Mouse (Mus musculus) splenic B cell, adult 2 months (primary cell): ENCODE data around the gene Ppfibp1.

Experiments used
- DNase-seq: peaks from one replicate; pipeline ENCODE4 v3.0.0-alpha.2; 2011; ENCODE audit warnings: low read depth, low spot score
- H3K27me3 ChIP-seq: 2 replicates; pipeline ENCODE4 v1.6.1; 2012; ENCODE audit warnings: mild to moderate bottlenecking, low read length, moderate library complexity, mixed read lengths; ENCODE audit not compliant: control insufficient read depth, poor library complexity, insufficient read depth, severe bottlenecking
- H3K36me3 ChIP-seq: 2 replicates; pipeline ENCODE4 v1.6.1; 2012; ENCODE audit warnings: mild to moderate bottlenecking, low read length, moderate library complexity, mixed read lengths; ENCODE audit not compliant: control insufficient read depth, poor library complexity, insufficient read depth, severe bottlenecking

The Ppfibp1 gene

DNA sequence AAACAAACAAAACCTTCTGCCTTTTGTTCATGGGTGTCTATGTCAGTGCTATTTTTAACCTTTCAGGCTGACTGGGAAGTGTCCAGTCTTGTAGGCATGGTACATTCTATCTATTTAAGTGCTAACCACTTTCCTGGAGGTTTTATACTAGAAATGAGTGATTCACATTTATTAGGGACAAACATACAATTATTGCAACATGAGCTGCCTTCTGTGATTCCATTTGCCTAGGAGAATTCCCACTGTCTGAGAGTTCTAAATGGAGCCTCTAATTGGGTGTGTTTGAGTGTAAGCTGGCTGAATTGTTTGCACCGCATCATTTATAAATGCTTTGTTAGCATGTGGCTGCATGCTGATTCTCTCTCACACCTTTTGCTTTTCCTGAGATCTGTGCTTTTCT is 27.5 kb downstream of the Ppfibp1 start:
- DNase-seq: no peak
- Histone ChIP-seq H3K36me3 (no peaks in the 10 kb centered on the region), H3K27me3 (no peaks in the 10 kb centered on the region)

DNA sequence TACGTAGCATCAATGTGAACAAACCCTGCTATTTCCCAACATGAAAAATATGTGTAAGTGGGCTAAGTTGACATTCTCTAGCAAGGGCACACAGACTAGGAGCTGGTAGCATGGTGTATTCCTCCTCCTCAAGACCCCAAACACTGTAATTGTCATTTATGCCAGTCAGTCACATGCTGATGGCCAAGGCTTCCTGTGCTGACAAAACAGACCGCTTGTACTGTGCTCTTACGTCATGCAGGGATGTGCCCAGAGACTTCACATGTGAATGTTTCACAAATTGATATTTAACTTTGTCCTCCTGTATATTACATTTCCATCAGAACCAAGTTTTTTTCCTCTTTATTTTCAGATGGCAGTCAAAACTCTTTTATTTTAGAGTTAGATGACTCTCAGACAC is 29.1 kb downstream of the Ppfibp1 start:
- no peaks in the 10 kb centered on the region for H3K27me3 ChIP-seq
- no peak for DNase-seq
- H3K36me3 ChIP-seq: no peaks in the 10 kb centered on the region

DNA sequence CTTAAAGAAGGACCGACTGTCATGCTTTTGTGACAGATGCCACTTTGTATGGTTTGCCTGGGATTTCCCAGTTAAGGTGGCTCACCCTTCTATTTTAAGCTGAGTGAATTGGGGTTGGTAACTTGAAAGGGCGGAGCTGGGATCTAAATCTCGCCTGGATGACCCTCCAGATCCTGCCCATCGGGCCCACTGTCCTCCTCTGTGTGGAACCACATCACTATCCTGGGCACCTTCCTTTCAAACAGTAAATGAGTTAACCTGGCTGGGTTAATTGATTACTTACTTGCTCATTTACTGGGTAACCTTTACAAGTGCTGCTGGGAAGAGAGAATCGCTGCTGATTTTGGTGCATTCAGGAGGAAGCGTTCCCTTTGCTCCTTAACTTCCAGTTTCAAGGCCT is 30.1 kb downstream of the Ppfibp1 start:
- no peaks in the 10 kb centered on the region for H3K36me3 ChIP-seq
- DNase-seq: no peak

DNA sequence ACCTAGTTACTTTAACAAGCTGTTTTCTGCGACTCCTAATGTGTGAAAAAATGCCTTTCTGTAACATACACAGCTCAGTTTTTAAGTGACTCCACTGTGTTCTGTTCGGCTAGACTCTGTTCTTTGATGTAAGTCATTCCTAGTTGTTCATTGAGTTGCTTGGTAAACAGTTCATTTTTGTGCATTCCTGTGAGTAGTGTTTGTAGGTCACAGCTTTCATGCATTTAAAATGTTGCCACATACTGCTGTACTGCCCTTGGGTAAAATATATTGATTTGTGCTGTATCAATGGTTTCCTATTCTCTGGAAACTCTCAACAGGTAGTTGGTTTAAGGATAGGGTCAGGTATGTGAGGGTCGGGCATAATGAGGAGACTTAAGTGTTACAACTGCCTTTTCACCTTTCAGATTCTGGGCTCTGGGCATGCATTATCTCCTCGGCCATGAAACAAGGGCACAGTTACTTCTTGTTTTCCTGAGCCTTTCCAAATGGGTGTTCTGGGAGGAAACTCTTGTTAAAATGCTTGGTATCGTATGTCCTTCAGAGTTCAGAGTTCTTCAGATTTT is 38.2 kb downstream of the Ppfibp1 start:
- DNase-seq: no peak

More for the DNA sequence above, 30.1 kb downstream of the Ppfibp1 start:
- no peaks in the 10 kb centered on the region for H3K27me3 ChIP-seq

DNA sequence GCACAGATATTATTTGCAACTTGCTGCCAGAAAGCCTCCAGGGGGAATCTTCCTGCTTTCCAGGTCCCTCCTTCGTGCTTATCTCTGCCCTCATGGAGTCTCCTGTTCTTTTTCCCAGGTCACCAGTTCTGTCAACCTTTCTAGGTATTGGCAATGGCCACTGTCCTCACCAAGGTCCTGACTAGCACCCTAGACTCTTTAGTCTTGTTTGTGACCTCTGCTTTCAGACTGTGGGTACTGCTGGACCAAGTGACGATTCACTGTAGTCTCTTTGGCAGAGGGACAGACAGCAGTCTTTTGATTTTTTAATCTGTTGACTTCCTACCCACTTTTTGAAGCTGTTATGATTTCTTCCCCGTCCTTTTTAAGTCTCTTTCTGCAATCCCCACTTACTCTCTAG is 39.8 kb downstream of the Ppfibp1 start:
- no peaks in the 10 kb centered on the region for H3K27me3 ChIP-seq
- DNase-seq: no peak
- no peaks in the 10 kb centered on the region for H3K36me3 ChIP-seq

More for the DNA sequence above, 38.2 kb downstream of the Ppfibp1 start:
- Histone ChIP-seq H3K36me3 (no peaks in the 10 kb centered on the region), H3K27me3 (no peaks in the 10 kb centered on the region)

DNA sequence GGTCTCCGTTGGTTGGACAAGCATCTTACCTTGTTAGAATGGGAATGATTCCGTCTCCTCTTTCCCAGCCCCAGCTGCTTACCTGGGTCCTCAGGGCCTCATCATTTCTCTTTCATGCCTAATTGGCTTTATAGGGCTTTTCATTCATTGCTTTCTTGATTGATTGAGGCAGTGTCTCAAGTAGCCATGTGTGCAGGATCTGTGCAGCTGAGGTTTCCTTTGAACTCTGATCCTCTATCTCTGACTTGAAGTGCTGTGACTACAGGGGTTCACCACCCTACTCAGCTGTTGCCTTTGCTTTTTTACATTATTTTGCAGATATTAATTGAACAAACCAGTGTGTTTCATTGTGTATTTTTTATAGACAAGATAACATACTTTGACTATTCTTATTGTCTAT is 40.7 kb downstream of the Ppfibp1 start:
- DNase-seq: no peak
- Histone ChIP-seq H3K36me3 (no peaks in the 10 kb centered on the region), H3K27me3 (no peaks in the 10 kb centered on the region)

DNA sequence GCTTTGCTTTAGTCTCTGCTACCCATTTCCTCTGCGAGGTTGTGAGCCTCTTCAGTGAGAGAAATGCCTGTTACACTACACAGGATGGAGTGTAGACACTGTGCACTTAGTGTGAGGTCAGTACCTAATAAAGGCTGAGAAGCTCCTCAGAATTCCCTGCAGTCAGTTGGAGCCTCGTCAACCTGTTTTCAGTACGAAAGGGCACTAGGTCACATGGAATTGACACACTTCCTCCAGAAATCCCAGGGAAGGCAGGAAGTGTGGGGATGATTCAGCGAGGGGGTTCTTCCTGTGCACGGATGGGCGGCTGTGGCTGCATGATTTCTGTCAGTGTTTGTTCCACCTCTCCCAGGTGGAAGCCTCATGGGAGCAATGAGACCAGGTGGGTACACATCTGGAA is 44.8 kb downstream of the Ppfibp1 start:
- H3K27me3 ChIP-seq: no peaks in the 10 kb centered on the region
- DNase-seq: no peak

DNA sequence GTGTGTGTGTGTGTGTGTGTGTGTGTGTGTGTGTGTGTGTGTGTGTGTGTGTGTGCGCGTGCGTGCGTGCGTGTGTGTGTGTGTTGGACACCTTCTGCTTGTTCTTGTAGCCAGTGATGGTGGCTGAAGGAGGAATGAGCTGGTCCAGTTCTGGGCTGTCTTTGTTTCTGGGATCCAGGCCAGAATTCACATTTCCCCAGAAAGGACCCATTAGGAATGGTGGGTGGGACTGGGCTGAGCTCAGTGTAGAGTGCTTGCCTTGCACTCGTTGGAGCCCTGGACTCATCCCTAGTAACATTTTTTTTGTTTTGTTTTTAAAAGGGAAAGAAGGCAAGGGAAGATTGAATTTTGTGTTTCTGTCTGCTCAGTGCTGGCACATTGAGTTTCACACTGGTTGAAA is 47.7 kb downstream of the Ppfibp1 start:
- DNase-seq: no peak
- Histone ChIP-seq H3K27me3 (no peaks in the 10 kb centered on the region), H3K36me3 (no peaks in the 10 kb centered on the region)

More for the DNA sequence above, 44.8 kb downstream of the Ppfibp1 start:
- no peaks in the 10 kb centered on the region for H3K36me3 ChIP-seq

DNA sequence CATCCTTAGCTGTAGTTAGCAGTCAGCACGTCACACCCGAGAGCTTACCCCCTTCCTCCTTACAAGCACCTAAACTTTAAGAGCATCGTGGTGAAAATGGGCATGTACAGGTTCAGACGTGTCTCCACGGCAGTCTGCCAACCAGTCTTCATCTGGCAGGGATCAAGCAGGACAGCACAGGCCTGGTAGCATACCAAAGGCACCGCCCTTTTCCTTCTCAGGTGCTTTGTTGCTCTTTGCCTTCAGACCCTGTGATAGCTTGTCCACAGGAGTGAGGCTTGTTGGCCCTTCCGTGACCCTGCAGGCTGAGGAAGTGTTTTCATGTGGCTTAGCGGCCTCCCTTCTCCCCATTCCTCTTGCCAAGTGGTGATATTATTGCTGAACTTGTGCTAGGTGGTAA is 50.7 kb downstream of the Ppfibp1 start:
- no peak for DNase-seq
- Histone ChIP-seq H3K27me3 (no peaks in the 10 kb centered on the region), H3K36me3 (no peaks in the 10 kb centered on the region)

DNA sequence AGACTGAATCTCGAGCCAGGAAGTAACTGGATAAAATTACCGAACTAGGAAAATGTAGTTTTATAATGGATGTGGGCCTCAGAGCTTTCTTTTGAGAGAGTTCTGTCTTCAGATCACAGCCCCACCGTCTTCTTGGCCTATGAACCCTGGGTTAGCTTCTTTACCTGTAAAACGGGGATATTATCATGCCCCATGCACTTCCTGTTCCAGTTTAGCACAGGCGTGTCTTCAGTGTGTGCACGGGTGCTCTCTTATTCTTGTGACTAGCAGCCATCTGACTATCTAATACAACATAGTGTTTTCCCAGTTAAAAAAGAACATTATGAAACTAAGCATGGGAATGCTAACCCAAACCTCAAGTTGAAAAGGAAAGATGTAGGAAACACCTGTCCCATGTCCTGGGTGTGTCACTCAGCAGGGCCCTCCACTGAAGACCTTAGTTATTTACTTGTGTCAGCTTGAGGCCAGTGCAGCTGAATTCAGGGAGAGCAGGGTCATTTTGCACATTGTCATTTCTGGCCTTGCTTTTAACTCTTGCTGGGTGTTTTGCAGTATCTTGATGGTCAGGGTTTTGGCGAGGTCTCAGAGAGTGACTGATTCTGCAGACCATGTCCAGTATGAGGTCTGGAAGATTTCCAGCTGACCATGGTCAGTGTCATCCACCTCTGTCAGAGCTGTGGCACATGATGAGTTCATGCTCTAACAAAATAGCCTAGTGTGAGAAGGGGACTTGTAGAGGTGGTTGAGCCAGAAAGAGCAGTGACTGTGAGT is 53.4 kb downstream of the Ppfibp1 start:
- Histone ChIP-seq H3K27me3 (no peaks in the 10 kb centered on the region), H3K36me3 (no peaks in the 10 kb centered on the region)
- DNase-seq: no peak

DNA sequence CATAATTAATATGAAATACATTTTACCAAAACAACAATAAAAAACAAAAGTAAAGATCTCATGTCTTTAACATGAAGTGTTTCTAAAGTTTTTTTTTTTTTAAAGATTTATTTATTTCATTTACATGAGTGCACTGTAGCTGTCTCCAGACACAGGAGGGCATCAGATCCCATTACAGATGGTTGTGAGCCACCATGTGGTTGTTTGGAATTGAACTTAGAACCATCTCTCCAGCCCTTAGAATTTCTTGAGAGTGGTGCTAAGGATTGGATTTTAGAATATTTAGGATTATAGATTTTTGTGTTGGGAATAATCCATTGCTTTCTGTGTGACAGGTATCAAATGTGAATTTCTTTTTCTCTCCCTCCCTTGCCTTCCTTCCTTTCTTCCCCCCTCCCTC is 55.7 kb downstream of the Ppfibp1 start:
- DNase-seq: no peak
- Histone ChIP-seq H3K36me3 (no peaks in the 10 kb centered on the region), H3K27me3 (no peaks in the 10 kb centered on the region)

DNA sequence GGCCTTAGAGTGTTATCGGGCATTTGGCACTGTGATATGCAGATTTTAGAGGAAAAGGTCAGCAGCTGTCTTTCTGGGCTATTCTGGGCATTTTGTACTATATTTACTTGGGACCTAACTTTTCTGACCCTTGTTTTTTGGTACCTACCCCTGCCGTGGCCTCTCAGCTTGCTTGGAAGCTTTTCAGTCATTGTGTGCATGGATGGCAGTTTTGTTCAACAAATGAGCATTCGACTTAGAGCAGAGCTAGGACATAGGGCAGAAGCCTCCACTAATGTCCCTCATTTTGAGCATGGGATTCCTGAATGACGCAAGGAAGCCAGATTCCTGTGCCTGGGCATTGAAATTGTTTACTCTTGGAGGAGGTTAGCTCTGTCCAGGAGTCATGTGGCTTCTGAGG is 56.5 kb downstream of the Ppfibp1 start:
- no peaks in the 10 kb centered on the region for H3K27me3 ChIP-seq
- H3K36me3 ChIP-seq: no peaks in the 10 kb centered on the region
- DNase-seq: no peak

DNA sequence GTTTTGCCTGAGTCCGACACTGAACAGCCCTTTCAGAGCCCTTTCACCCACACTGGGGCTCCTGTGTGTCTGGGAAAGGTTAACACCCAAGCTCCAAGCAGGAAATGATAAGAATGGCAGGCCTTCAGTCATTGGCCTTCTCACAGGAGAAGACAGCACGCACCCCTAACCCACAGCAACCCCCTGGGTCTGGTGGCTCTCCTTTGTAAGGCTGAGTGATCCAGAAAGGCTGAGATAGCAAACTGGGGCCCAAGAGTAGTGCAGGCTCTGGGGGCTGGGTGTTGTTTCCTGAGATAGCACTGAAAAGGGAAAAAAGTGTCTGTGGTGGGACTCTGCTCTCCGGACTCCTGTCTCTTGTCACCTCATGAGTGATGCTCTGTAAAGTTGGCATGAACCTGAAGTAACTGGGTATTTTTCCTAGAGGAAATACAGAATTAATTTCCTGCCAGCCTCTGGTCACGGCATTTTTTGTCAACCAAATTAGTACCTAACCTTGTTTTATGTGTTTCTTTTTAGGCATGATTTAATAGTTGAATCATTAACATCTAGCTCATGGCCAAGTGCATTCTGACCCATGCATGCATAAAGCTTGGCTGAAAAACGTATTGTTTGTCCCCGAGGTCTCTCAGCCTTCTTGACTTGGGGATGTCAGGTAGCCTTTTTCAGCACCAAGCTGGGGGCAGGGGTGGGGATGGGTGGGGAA is 58.2 kb downstream of the Ppfibp1 start:
- DNase-seq: no peak

DNA sequence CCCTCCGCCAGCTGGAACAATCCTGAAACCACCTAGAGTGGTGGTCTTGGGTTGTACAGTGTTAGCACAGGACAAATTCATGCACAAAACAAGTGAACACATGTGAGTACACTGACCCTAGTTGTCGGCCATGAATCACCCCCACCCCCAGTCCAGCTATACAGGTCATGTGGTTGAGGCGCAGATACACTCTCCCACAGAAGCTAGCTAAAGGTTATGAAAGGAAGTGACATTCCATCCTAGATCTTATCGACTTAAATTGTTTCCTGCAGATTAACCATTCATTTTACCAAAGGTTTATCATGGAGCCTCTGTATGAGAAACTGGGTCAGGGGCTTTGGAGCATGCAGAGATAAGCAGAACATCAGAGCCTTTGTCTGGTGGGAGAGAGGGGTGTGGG is 58.9 kb downstream of the Ppfibp1 start:
- Histone ChIP-seq H3K36me3 (no peaks in the 10 kb centered on the region), H3K27me3 (no peaks in the 10 kb centered on the region)
- no peak for DNase-seq

More for the DNA sequence above, 58.2 kb downstream of the Ppfibp1 start:
- no peaks in the 10 kb centered on the region for H3K27me3 ChIP-seq
- H3K36me3 ChIP-seq: no peaks in the 10 kb centered on the region

DNA sequence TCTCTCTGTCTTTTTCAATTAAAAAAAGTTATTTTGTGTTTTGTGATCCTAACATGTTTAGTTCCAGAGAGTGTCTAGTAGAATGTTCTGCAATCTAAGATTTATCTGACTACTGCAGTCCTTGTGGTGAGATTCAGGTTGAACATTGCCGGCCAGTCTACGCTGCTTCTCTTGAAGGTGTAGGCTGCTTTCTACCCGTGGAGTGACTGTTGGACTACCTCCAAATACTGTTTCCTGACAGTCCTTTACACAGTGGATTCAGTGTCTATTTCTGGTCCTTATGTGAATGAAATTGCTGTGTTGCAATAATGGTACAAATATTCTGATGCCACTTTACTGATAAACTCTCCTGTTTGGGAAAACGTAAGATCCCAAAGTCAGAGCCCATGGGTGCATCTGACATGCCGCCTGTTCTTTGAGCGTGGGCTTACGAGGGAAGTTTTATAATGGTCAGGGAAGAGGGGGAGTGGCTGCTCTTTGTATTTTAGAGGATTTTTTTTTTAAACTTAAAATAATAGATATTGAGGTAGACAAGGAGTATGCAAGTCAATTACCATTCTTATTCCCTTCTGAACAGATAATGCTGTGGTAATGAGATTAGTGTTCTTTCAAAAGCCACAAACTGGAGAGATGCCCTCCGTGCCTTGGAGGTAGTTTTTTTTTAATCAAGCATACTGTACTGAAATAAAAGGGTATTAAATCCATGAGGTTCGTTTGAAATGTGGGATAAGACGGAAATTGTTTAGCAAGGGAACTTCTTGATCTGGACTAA is 61.6 kb downstream of the Ppfibp1 start:
- no peaks in the 10 kb centered on the region for H3K27me3 ChIP-seq
- H3K36me3 ChIP-seq: no peaks in the 10 kb centered on the region
- no peak for DNase-seq
